ENCODE assay signal across 8 mouse cellular contexts in the genomic region with DNA sequence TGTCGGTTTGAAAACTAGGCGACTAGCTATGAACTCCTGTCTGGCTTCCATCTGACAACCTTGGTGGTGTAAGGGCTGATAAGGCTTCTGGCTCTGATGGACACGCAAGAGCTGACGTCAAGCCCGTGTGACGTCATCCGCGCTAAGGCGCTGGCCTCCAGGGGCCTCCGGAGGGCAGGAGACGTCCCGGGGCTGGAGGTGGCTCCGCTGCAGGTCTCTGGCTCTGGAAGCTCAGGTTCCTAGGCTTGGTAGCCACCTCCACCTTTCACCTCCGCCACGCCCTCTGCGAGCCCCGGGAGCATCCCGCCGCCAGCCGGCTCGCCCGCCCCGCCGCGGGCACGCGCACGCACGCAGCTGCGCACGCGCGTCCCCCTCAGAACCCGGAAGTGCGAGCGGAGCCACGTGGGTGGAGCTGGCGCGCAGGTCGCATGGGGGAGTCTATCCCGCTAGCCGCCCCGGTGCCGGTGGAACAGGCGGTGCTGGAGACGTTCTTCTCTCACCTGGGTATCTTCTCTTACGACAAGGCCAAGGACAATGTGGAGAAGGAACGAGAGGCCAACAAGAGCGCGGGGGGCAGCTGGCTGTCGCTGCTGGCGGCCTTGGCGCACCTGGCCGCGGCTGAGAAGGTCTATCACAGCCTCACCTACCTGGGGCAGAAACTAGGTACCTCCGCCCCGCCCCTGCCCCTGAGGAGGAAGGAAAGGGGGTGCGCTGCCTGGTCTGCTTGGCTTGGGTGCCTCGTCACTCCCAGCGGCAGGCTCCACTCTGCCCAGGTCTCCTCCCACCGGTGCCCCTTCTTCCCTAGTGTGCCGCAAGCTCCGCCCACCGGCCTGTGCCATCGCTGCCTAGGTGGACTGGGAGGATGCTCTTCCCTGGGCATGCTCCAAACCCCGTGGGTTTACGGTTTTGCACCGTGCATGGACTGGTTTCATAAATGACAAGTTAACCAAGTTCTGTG. TPM values are rescaled to one million over a fixed set of nuclear protein-coding genes. Genes with fewer than 3 reads are reported as not detected.
DNase-seq lines count a peak whose midpoint lies in the region; ATAC-seq lines count a peak whose summit lies in the region.

Gene BC048403, plus strand, starts transcription at position 390 of the 958 bp plus-strand sequence.

- under 1% methylated on average over 41 of the region's 68 CpGs for WGBS in embryonic facial prominence, embryonic 14.5 days
- WGBS in kidney, embryonic 14.5 days = under 1% methylated on average over 66 of the region's 68 CpGs
- WGBS in limb, embryonic 15.5 days = under 1% methylated on average over 57 of the region's 68 CpGs

- no peaks in the 10 kb centered on the region for H3K9me3 ChIP-seq in embryonic facial prominence, embryonic 14.5 days (ENCODE audit: control insufficient read depth, low read length)
- H3K9me3 ChIP-seq in kidney, embryonic 14.5 days (ENCODE audit: control insufficient read depth, low read length) = no peaks in the 10 kb centered on the region
- no peaks in the 10 kb centered on the region for H3K9me3 ChIP-seq in limb, embryonic 15.5 days

- peaks cover 4% of the 10 kb centered on the region for H3K4me1 ChIP-seq in embryonic facial prominence, embryonic 14.5 days (ENCODE audit: control insufficient read depth, insufficient read depth, low read length)
- 0 out of 2 replicates have a peak, but pooled peaks cover 3% of the 10 kb centered on the region for H3K4me1 ChIP-seq in kidney, embryonic 14.5 days (ENCODE audit: control insufficient read depth, insufficient read depth, low read length)
- H3K4me1 ChIP-seq in limb, embryonic 15.5 days = peaks cover 9% of the 10 kb centered on the region

- no peaks in the 10 kb centered on the region for H3K36me3 ChIP-seq in embryonic facial prominence, embryonic 14.5 days (ENCODE audit: control insufficient read depth, insufficient read depth, low read length)
- no peaks in the 10 kb centered on the region for H3K36me3 ChIP-seq in kidney, embryonic 14.5 days (ENCODE audit: control insufficient read depth, insufficient read depth, low read length)
- H3K36me3 ChIP-seq in limb, embryonic 15.5 days = no peaks in the 10 kb centered on the region

- ATAC-seq in embryonic facial prominence, embryonic 14.5 days (ENCODE audit: low read depth) = peak; percentile 93
- ATAC-seq in kidney, embryonic 14.5 days (ENCODE audit: low FRiP score, low TSS enrichment) = peak; percentile 91
- ATAC-seq in limb, embryonic 15.5 days (ENCODE audit: insufficient number of reproducible peaks, low FRiP score, low TSS enrichment, low read depth) = peak; percentile 85

- no peaks in the 10 kb centered on the region for H3K27me3 ChIP-seq in embryonic facial prominence, embryonic 14.5 days (replicated peaks; ENCODE audit: control insufficient read depth, insufficient read depth, low read length)
- H3K27me3 ChIP-seq in kidney, embryonic 14.5 days (ENCODE audit: control insufficient read depth, insufficient read depth, low read length) = no peaks in the 10 kb centered on the region
- H3K27me3 ChIP-seq in limb, embryonic 15.5 days = no peaks in the 10 kb centered on the region

- peak within 1 kb of the TSS; percentile 81 for H3K9ac ChIP-seq in embryonic facial prominence, embryonic 14.5 days (ENCODE audit: low read depth, low read length)
- peak within 1 kb of the TSS; percentile 63 for H3K9ac ChIP-seq in kidney, embryonic 14.5 days (ENCODE audit: low read depth, low read length)
- peak within 1 kb of the TSS; percentile 67 for H3K9ac ChIP-seq in limb, embryonic 15.5 days

- H3K4me2 ChIP-seq in embryonic facial prominence, embryonic 14.5 days (ENCODE audit: low read depth, low read length) = peak within 1 kb of the TSS; percentile 97
- peak within 1 kb of the TSS; percentile 60 for H3K4me2 ChIP-seq in kidney, embryonic 14.5 days (replicated peaks; ENCODE audit: low read depth, low read length)
- H3K4me2 ChIP-seq in limb, embryonic 15.5 days = peak within 1 kb of the TSS; percentile 96

- H3K27ac ChIP-seq in embryonic facial prominence, embryonic 14.5 days (replicated peaks; ENCODE audit: low read depth, low read length) = no peak within 1 kb of the TSS; the same call in 1 of the 2 replicates
- no peak within 1 kb of the TSS for H3K27ac ChIP-seq in kidney, embryonic 14.5 days (ENCODE audit: low read depth, low read length)
- peak within 1 kb of the TSS; percentile 76 for H3K27ac ChIP-seq in limb, embryonic 15.5 days

- DNase-seq in 3T3-L1 (ENCODE audit: low read depth, low spot score) = peak; percentile 71
- peak; percentile 64 to 74 for DNase-seq in adrenal gland, postnatal 4 days (ENCODE audit: low spot score in 2 of 2)
- peak; percentile 87 for DNase-seq in embryonic facial prominence, embryonic 14.5 days (ENCODE audit: low spot score)
- DNase-seq in heart, adult 9 months (ENCODE audit: low spot score in 2 of 2) = peak; percentile 86 to 87
- peak; percentile 57 to 79 for DNase-seq in monocyte, adult 2 months (ENCODE audit: low read depth in 1 of 2, low spot score in 2 of 2)
- DNase-seq in spleen, postnatal 36 days (ENCODE audit: low spot score in 2 of 2) = peak; percentile 83 to 84

- peak within 1 kb of the TSS; percentile 88 for H3K4me3 ChIP-seq in embryonic facial prominence, embryonic 14.5 days (ENCODE audit: low read depth, low read length)
- H3K4me3 ChIP-seq in kidney, embryonic 14.5 days (ENCODE audit: low read length) = peak within 1 kb of the TSS; percentile 64
- peak within 1 kb of the TSS; percentile 89 for H3K4me3 ChIP-seq in limb, embryonic 15.5 days

RNA-seq across cellular contexts. Expression of gene BC048403, which starts in this region (rescaled TPM):
- total RNA-seq in adrenal gland, postnatal 4 days (2021) = 1 to 10 TPM; 9.7 TPM
- 2.9 and 4.2 TPM in 2 replicates for polyA plus RNA-seq in embryonic facial prominence, embryonic 14.5 days (2014; fragmentation: Nextera tagmentation; extraction: Ambion mirVana)
- 2.6 and 3.6 TPM in 2 replicates for polyA plus RNA-seq in kidney, embryonic 14.5 days (2014; fragmentation: Nextera tagmentation; extraction: Ambion mirVana)
- polyA plus RNA-seq in limb, embryonic 15.5 days (2015; fragmentation: Nextera tagmentation; extraction: Ambion mirVana) = 2.7 and 3.2 TPM in 2 replicates
